Mouse (Mus musculus): ENCODE results near the gene Gm7945.
"Not testable (repeated sequence)": the region's sequence is repeated elsewhere in the genome, so short reads cannot be mapped to it uniquely, and the experiment has no call there.

The Gm7945 gene

GRCm38 (mm10) chr14:41386279-41386678, at the start of gene Gm7945:
Gene Gm7945 (minus strand): TSS chr14:41386379.
- DNase-seq (ENCODE audit: extremely low read depth, low read depth): not testable (repeated sequence)

- DNase-seq (ENCODE audit: extremely low read depth, low read depth): not testable (repeated sequence)
These were observed 39.4 kb upstream of the Gm7945 start for GRCm38 (mm10) chr14:41425393-41426075.

- not testable (repeated sequence) for DNase-seq (ENCODE audit: extremely low read depth, low read depth)
These were observed 38.5 kb upstream of the Gm7945 start for GRCm38 (mm10) chr14:41424694-41425093.

GRCm38 (mm10) chr14:41408181-41408580, 22.0 kb upstream of the Gm7945 start, which contains the start of gene Gm6482:
Gene Gm6482 (minus strand): TSS chr14:41408281.
- DNase-seq (ENCODE audit: extremely low read depth, low read depth): not testable (repeated sequence)

GRCm38 (mm10) chr14:41348309-41348708, 37.9 kb downstream of the Gm7945 start, which contains the start of gene Gm5798:
Gene Gm5798 (plus strand): TSS chr14:41348609.
- not testable (repeated sequence) for DNase-seq (ENCODE audit: extremely low read depth, low read depth)
